Mouse (Mus musculus) left cerebral cortex, postnatal 10 days (tissue): ENCODE results near the gene Gm10436. TPM values are rescaled to one million over a fixed set of nuclear protein-coding genes. Genes with fewer than 3 reads are reported as not detected.
"Not testable (repeated sequence)": the region's sequence is repeated elsewhere in the genome, so short reads cannot be mapped to it uniquely, and the experiment has no call there.

Source experiments
- DNase-seq, 2 experiments: peaks; one replicate each; pipeline ENCODE4 v3.0.0; 2021 to 2022; ENCODE audit warnings: low spot score in 2 of 2, mixed read lengths in 1 of 2; ENCODE audit errors: extremely low spot score in 1 of 2
- intact Hi-C: fragments of 180-260 bp; cut with DNase I; formaldehyde crosslinking; loops from one replicate; pipeline ENCODE4 v1.15.1; 2025
- total RNA-seq, 2 experiments: library from RNA; stranded (reverse); gene quantifications; 2 replicates each; pipeline ENCODE4 v1.2.3; 2021

Gm10436 gene
- total RNA-seq = not detected

GRCm38 (mm10) chr12:88182008-88182407 is at the start of gene Gm10436:
Gene Gm10436, minus strand, starts transcription at chr12:88182108.
- not testable (repeated sequence) for DNase-seq

GRCm38 (mm10) chr12:88219445-88219844 is 37.5 kb upstream of the Gm10436 start:
- intact Hi-C loops = no loop called here

More at GRCm38 (mm10) chr12:88182008-88182407, at the start of gene Gm10436:
- intact Hi-C loops = not testable (repeated sequence)

GRCm38 (mm10) chr12:88218059-88218458 is 36.2 kb upstream of the Gm10436 start:
- intact Hi-C loops, DNase-seq: not testable (repeated sequence)

More at GRCm38 (mm10) chr12:88219445-88219844, 37.5 kb upstream of the Gm10436 start:
- no peak for DNase-seq

- no peak for DNase-seq
- intact Hi-C loops = no loop called here
Observed at GRCm38 (mm10) chr12:88214641-88215040, 32.7 kb upstream of the Gm10436 start.

- intact Hi-C loops, DNase-seq: not testable (repeated sequence)
Observed at GRCm38 (mm10) chr12:88211458-88211857, 29.6 kb upstream of the Gm10436 start.

- intact Hi-C loops = loop anchor here (10.0 kb wide), 1 partner anchor 628 kb away; no protein-coding TSS in a partner anchor
Observed at GRCm38 (mm10) chr12:88202856-88203255, 20.9 kb upstream of the Gm10436 start.

More at GRCm38 (mm10) chr12:88202856-88203255, 20.9 kb upstream of the Gm10436 start:
- no peak for DNase-seq

Other genes with a start within 250 kb of the Gm10436 start
- not detected for gene Gm2042, start 228.0 kb downstream of the Gm10436 start, total RNA-seq
- gene Gm2075, start 170.3 kb downstream of the Gm10436 start, total RNA-seq = not detected
- not detected for gene Gm6803, start 163.3 kb downstream of the Gm10436 start, total RNA-seq
- gene Gm2056, start 155.1 kb downstream of the Gm10436 start, total RNA-seq = not detected
- not detected for gene Gm16368, start 98.4 kb downstream of the Gm10436 start, total RNA-seq
- not detected for gene Gm8332, start 68.0 kb upstream of the Gm10436 start, total RNA-seq
- gene Gm5662, start 92.4 kb upstream of the Gm10436 start, total RNA-seq = not detected
- not detected for gene Gm5039, start 141.9 kb upstream of the Gm10436 start, total RNA-seq
- 10 to 100 TPM; 34.3 to 36.3 TPM for gene Adck1, start 178.4 kb upstream of the Gm10436 start, total RNA-seq